Mouse (Mus musculus) stomach, embryonic 16.5 days (tissue): ENCODE measurements around the gene P2ry6. TPM values are rescaled to one million over a fixed set of nuclear protein-coding genes. Genes with fewer than 3 reads are reported as not detected.

Experiments used
- ATAC-seq: fragments of 200-750 bp; cut with Nextera tagmentation; 2 replicates; pipeline ENCODE4 v1.8.0; 2017; ENCODE audit warnings: moderate number of reproducible peaks, moderate TSS enrichment; ENCODE audit not compliant: insufficient read depth, low FRiP score
- H3K27ac ChIP-seq: fragments of 300-500 bp; sonication (generic); 2 replicates; pipeline ENCODE4 v1.5.1; 2014; ENCODE audit warnings: low read length
- H3K27me3 ChIP-seq: fragments of 300-500 bp; sonication (generic); 2 replicates; pipeline ENCODE4 v1.6.1; 2014; ENCODE audit warnings: low read length, control low read depth, mixed read lengths; ENCODE audit not compliant: control insufficient read depth, insufficient read depth
- H3K36me3 ChIP-seq: fragments of 300-500 bp; sonication (generic); 2 replicates; pipeline ENCODE4 v1.6.1; 2014; ENCODE audit warnings: low read length; ENCODE audit not compliant: control insufficient read depth, insufficient read depth
- H3K4me1 ChIP-seq: fragments of 300-500 bp; sonication (generic); 2 replicates; pipeline ENCODE4 v1.6.1; 2014; ENCODE audit warnings: low read length, control low read depth, mixed read lengths; ENCODE audit not compliant: control insufficient read depth, insufficient read depth
- H3K4me2 ChIP-seq: fragments of 300-500 bp; sonication (generic); 2 replicates; pipeline ENCODE4 v1.6.1; 2014; ENCODE audit warnings: low read depth, low read length, mixed read lengths
- H3K4me3 ChIP-seq: fragments of 300-500 bp; sonication (generic); replicated peaks from 2 replicates; pipeline ENCODE4 v1.5.1; 2014; ENCODE audit warnings: mild to moderate bottlenecking, low read length
- H3K9ac ChIP-seq: fragments of 300-500 bp; sonication (generic); 2 replicates; pipeline ENCODE4 v1.6.1; 2014; ENCODE audit warnings: low read length
- H3K9me3 ChIP-seq: fragments of 300-500 bp; sonication (generic); replicated peaks from 2 replicates; pipeline ENCODE4 v1.6.1; 2016; ENCODE audit warnings: low read length, control low read depth; ENCODE audit not compliant: control insufficient read depth
- WGBS: fragments of 180-500 bp; shearing (Covaris S2); extraction: QIAGEN DNeasy Blood & Tissue Kit; methylation state at CpG from one replicate; pipeline ENCODE4 v1.1.7; 2014; 5-methylcytosine and 5-hydroxymethylcytosine counted together
- polyA plus RNA-seq: library from polyadenylated mRNA; unstranded; fragments of >200 nt; fragmentation: Nextera tagmentation; extraction: Ambion mirVana; gene quantifications from 2 replicates; pipeline ENCODE4 v1.2.1, GENCODE M21; 2015

Gene P2ry6
- 7.9 and 8.6 TPM in 2 replicates for polyA plus RNA-seq

DNA sequence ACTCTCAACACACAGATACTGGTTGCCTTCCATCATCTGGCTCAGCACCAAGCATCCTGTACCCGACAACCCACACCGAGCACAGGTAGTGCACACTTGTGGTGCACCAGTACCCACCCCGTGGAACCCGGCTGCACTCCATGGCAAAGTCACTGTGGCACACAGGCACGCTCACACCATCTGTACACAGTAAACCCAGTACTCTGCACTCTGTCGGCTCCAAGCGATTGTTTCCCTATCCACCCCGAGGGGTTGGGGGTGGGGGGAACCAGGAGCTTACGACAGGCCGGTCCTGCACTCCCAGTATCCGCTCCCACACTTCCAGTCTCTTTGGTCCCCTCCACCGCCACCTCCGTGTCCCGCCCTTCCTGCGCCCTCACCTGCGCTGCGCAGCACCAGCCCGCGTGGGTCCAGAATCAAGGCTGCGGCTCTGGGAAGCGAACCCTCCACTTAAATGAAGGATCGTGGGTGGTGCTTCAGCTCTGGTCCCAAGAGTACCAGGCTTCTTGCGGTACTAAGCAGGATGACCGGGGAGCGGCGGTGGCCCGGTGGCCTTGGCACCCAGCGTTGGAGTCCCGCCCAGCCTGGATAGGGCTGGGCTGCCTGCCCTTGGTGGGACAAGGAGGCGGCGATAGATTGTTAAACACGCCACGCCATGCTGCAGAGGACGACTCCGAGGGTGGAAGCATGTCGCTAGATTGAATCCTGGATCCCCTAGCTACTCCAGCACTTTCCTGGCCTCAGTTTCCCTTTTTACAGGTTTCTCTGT, at the start of gene P2ry6:
Gene P2ry6, minus strand, starts transcription at position 515 of the 769 bp plus-strand sequence.
- H3K36me3 ChIP-seq: no peaks in the 10 kb centered on the region
- peak within 1 kb of the TSS; percentile 44 for H3K4me3 ChIP-seq
- WGBS: 5% methylated on average over 36 of the region's 36 CpGs
- peaks cover 20% of the 10 kb centered on the region for H3K4me1 ChIP-seq
- H3K9ac ChIP-seq: peak within 1 kb of the TSS; percentile 68
- H3K9me3 ChIP-seq: no peaks in the 10 kb centered on the region
- peak within 1 kb of the TSS; percentile 68 for H3K4me2 ChIP-seq
- 0 out of 2 replicates have a peak, but pooled peaks cover 4% of the 10 kb centered on the region for H3K27me3 ChIP-seq
- H3K27ac ChIP-seq: no peak within 1 kb of the TSS
- ATAC-seq: peak; percentile 28; the same call in 1 of the 2 replicates

- Histone ChIP-seq H3K9ac (no peak overlapping the region), H3K4me2 (no peak overlapping the region), H3K36me3 (no peaks in the 10 kb centered on the region), H3K27ac (no peak overlapping the region), H3K4me3 (no peak overlapping the region), H3K4me1 (0 out of 2 replicates have a peak, but pooled peaks cover 3% of the 10 kb centered on the region), H3K27me3 (peaks cover 6% of the 10 kb centered on the region; the same call in 1 of the 2 replicates), H3K9me3 (no peaks in the 10 kb centered on the region)
- 54% methylated on average over 6 of the region's 6 CpGs for WGBS
- ATAC-seq: no peak
Observed at GRCm38 (mm10) chr7:101017492-101017891, 43.0 kb upstream of the P2ry6 start.

GRCm38 (mm10) chr7:101017021-101017461, 42.6 kb upstream of the P2ry6 start:
- WGBS: 72% methylated on average over 7 of the region's 7 CpGs
- Histone ChIP-seq H3K4me1 (0 out of 2 replicates have a peak, but pooled peaks cover 3% of the 10 kb centered on the region), H3K4me3 (no peak overlapping the region), H3K27me3 (peaks cover 6% of the 10 kb centered on the region; the same call in 1 of the 2 replicates), H3K36me3 (no peaks in the 10 kb centered on the region), H3K9me3 (no peaks in the 10 kb centered on the region), H3K4me2 (no peak overlapping the region), H3K27ac (no peak overlapping the region), H3K9ac (no peak overlapping the region)
- ATAC-seq: peak; percentile 25; the same call in 1 of the 2 replicates

GRCm38 (mm10) chr7:101014985-101015384, 40.5 kb upstream of the P2ry6 start:
- H3K4me2 ChIP-seq: no peak overlapping the region
- H3K9me3 ChIP-seq: no peaks in the 10 kb centered on the region
- no peak overlapping the region for H3K27ac ChIP-seq
- H3K9ac ChIP-seq: no peak overlapping the region
- no peak for ATAC-seq
- no peaks in the 10 kb centered on the region for H3K36me3 ChIP-seq
- 82% methylated on average over 1 of the region's 1 CpGs for WGBS
- no peak overlapping the region for H3K4me3 ChIP-seq
- H3K27me3 ChIP-seq: peaks cover 17% of the 10 kb centered on the region
- 0 out of 2 replicates have a peak, but pooled peaks cover 5% of the 10 kb centered on the region for H3K4me1 ChIP-seq

GRCm38 (mm10) chr7:101014041-101014440, 39.6 kb upstream of the P2ry6 start:
- Histone ChIP-seq H3K36me3 (no peaks in the 10 kb centered on the region), H3K4me3 (no peak overlapping the region), H3K27ac (no peak overlapping the region), H3K9ac (no peak overlapping the region), H3K4me1 (0 out of 2 replicates have a peak, but pooled peaks cover 5% of the 10 kb centered on the region), H3K27me3 (peaks cover 20% of the 10 kb centered on the region), H3K9me3 (no peaks in the 10 kb centered on the region), H3K4me2 (no peak overlapping the region)
- no peak for ATAC-seq
- 50% methylated on average over 9 of the region's 9 CpGs for WGBS

GRCm38 (mm10) chr7:101012541-101012940, 38.1 kb upstream of the P2ry6 start, which contains the start of gene P2ry2:
Gene P2ry2 (minus strand): TSS chr7:101012866.
- 72% methylated on average over 4 of the region's 4 CpGs for WGBS
- Histone ChIP-seq H3K36me3 (no peaks in the 10 kb centered on the region), H3K4me1 (0 out of 2 replicates have a peak, but pooled peaks cover 5% of the 10 kb centered on the region), H3K27me3 (peaks cover 20% of the 10 kb centered on the region), H3K27ac (peak within 1 kb of the TSS; percentile 38; the same call in 1 of the 2 replicates), H3K4me2 (peak within 1 kb of the TSS; percentile 89), H3K9ac (peak within 1 kb of the TSS; percentile 74), H3K4me3 (peak within 1 kb of the TSS; percentile 63), H3K9me3 (no peaks in the 10 kb centered on the region)
- no peak for ATAC-seq

DNA sequence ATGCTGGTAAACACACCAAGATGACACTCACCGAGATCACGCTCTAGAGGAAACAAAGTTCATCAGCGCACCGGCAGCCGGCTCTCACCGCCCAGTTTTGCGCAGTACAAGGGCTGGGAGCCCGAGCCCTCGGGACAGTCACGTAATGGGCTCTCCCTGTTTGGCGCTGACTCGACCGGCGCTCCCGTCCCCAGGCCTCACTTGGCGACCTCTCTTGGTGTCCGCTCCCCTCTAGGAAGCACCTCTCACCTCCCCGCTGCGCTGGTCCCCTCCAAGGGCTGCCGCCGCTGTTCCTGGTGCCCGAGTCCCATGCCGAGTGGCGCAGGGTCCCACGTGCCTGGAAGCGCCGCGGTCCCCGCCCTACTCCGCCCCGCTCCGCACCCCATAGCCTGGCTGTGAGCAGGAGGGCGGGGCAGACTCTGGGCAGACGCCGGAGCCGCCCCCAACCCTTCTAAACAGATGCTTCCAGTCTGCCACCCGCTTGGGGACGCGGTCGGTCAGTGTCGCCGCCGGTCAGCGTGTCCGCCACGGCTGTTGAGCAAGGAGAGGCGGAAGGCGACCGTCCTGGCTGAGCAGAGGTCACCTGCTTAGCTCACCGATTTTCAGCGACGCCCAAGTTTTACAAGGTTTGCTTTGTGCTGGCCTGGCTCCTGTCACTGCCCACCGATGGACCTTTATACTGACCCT, 37.4 kb upstream of the P2ry6 start:
- Histone ChIP-seq H3K4me3 (peak overlapping the region; percentile 63), H3K27ac (peak overlapping the region; percentile 38; the same call in 1 of the 2 replicates)

DNA sequence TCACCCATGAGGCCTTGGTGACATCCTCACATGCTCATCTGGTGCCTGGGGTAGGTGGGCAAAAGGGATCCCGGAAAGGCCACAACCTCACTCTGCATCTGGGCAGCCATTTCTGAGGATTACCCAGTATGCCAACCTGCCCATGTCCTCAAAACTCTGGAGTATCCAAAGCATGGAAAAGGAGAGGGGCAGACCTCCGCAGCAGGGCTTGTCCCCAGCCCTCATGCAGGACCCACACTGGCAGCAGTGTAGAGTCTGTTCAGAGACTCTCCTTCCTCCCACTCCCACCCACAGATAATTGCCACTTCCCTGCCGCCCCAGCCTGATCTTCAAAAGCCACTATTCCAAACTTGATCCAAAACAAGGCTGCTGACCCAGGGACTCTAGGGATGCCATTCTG, 36.3 kb upstream of the P2ry6 start:
- Histone ChIP-seq H3K4me3 (peak overlapping the region; percentile 63), H3K9ac (no peak overlapping the region), H3K9me3 (no peaks in the 10 kb centered on the region), H3K4me1 (0 out of 2 replicates have a peak, but pooled peaks cover 5% of the 10 kb centered on the region), H3K27ac (no peak overlapping the region), H3K4me2 (peak overlapping the region; percentile 89), H3K27me3 (peaks cover 20% of the 10 kb centered on the region), H3K36me3 (no peaks in the 10 kb centered on the region)
- 67% methylated on average over 3 of the region's 3 CpGs for WGBS
- ATAC-seq: no peak

More for the DNA sequence above, 37.4 kb upstream of the P2ry6 start:
- Histone ChIP-seq H3K9me3 (no peaks in the 10 kb centered on the region), H3K4me2 (peak overlapping the region; percentile 89), H3K36me3 (no peaks in the 10 kb centered on the region), H3K4me1 (0 out of 2 replicates have a peak, but pooled peaks cover 5% of the 10 kb centered on the region), H3K27me3 (peaks cover 20% of the 10 kb centered on the region), H3K9ac (peak overlapping the region; percentile 74)
- ATAC-seq: peak; percentile 94
- under 1% methylated on average over 53 of the region's 53 CpGs for WGBS
